10 mouse cellular contexts compared by ENCODE assay signal in the genomic region with DNA sequence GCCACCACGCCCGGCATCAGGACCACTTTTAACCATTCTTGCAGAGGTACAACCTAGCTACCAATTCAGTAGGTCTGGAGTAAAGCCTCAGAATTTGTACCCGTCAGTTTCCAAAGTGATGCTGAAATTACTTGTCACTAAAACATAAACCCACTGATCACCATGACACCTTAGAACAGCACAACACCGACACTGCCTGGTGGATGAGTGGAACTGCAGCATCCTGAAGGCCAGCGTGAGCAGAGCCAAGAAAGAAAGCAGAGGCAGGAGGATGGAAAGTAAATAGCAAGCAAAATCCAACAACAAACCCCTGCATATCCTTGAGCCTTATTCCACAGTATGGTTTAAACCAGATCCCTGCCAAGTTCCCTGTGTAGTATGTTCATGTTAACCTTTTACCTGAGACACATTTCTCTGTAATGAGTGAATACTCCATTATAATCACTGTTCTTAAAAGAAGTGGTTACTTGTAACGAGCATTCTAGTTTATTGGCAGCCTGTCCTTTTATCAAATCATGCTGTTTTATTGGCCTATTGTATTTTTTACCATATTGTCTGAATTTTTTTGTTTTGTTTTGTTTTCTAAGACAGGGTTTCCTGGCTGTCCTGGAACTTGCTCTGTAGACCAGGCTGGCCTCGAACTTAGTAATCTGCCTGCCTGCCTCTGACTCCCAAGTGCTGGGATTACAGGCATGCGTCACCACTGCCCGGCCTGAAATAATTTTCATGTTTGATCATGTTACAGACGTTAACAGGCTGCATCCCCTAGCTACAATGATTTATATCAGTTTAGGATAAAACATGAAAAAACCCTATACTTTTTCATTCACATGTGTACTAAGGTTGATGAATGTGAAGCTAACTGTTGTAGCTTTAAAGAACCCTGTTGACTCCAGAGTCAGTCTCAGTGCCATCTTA. TPM values are rescaled to one million over a fixed set of nuclear protein-coding genes. Genes with fewer than 3 reads are reported as not detected.
DNase-seq lines count a peak whose midpoint lies in the region; ATAC-seq and TF ChIP-seq lines count a peak whose summit lies in the region.
"Had no signal": no experiment of that assay in that cellular context is flagged by ENCODE, and none has a peak within 500 bp of the region (broad histone marks: within the 10 kb centered on the region; RNA-seq: fewer than 3 reads in every experiment).

No protein-coding gene starts in this region.

- no peaks in the 10 kb centered on the region for H3K79me2 ChIP-seq in MEL (ENCODE audit: control insufficient read depth, insufficient read depth, low read length, poor library complexity)

- H3K27ac ChIP-seq in intestine, postnatal 0 days (ENCODE audit: low read depth, low read length), result no peak overlapping the region
- no peak overlapping the region for H3K27ac ChIP-seq in intestine, embryonic 16.5 days (ENCODE audit: low read length)
- no peak overlapping the region for H3K27ac ChIP-seq in MEL (ENCODE audit: control insufficient read depth, low read depth, low read length)
- H3K27ac ChIP-seq in liver, embryonic 13.5 days, result no peak overlapping the region
- H3K27ac ChIP-seq: midbrain, embryonic 12.5 days had no signal

- no peak for ATAC-seq in intestine, postnatal 0 days
- no peak for ATAC-seq in intestine, embryonic 16.5 days
- ATAC-seq in liver, embryonic 13.5 days (ENCODE audit: low read depth), result no peak

- peak; percentile 76 for TF ChIP-seq CTCF in intestine, postnatal 0 days (IDR thresholded peaks at IDR 0.05; ENCODE audit: low read depth)
- TF ChIP-seq CTCF in MEL (IDR thresholded peaks at IDR 0.05 in 2 of 3, conservative IDR thresholded peaks at IDR 0.05 in 1 of 3; ENCODE audit: control insufficient read depth in 1 of 3, insufficient read depth in 1 of 3, low read depth in 2 of 3, low read length in 3 of 3, poor library complexity in 1 of 3, severe bottlenecking in 1 of 3), result peak; percentile 78 to 98 (median 87)

- H3K9ac ChIP-seq in intestine, postnatal 0 days (ENCODE audit: low read depth, low read length), result no peak overlapping the region
- no peak overlapping the region for H3K9ac ChIP-seq in intestine, embryonic 16.5 days (ENCODE audit: low read depth, low read length)
- H3K9ac ChIP-seq in MEL (ENCODE audit: control insufficient read depth, low read depth, low read length, poor library complexity, severe bottlenecking), result no peak overlapping the region
- H3K9ac ChIP-seq in liver, embryonic 13.5 days, result no peak overlapping the region
- H3K9ac ChIP-seq: midbrain, embryonic 12.5 days had no signal

- intact Hi-C loops in heart, postnatal 36 days (cut with DNase I), result no loop called here

- peaks cover 27% of the 10 kb centered on the region for H3K36me3 ChIP-seq in intestine, postnatal 0 days (ENCODE audit: control insufficient read depth, insufficient read depth)
- peaks cover 1% of the 10 kb centered on the region; the same call in 1 of the 2 replicates for H3K36me3 ChIP-seq in intestine, embryonic 16.5 days (ENCODE audit: control insufficient read depth, insufficient read depth, low read length)
- H3K36me3 ChIP-seq in MEL (ENCODE audit: control insufficient read depth in 1 of 2, insufficient read depth in 2 of 2, low read length in 2 of 2), result peaks cover 0 to 6% of the 10 kb centered on the region in 2 experiments; a peak in 2 of 4 replicates
- peaks cover 35% of the 10 kb centered on the region for H3K36me3 ChIP-seq in liver, embryonic 13.5 days

- no peak for TF ChIP-seq EP300 in MEL (IDR thresholded peaks at IDR 0.05; ENCODE audit: low read depth in 1 of 2, low read length in 2 of 2)

- no peaks in the 10 kb centered on the region for H3K27me3 ChIP-seq in intestine, postnatal 0 days (replicated peaks; ENCODE audit: control insufficient read depth, insufficient read depth, low read length)
- no peaks in the 10 kb centered on the region for H3K27me3 ChIP-seq in intestine, embryonic 16.5 days (replicated peaks; ENCODE audit: control insufficient read depth, insufficient read depth, low read length)
- H3K27me3 ChIP-seq in MEL (ENCODE audit: control insufficient read depth in 1 of 2, insufficient read depth in 2 of 2, low read length in 2 of 2), result no peaks in the 10 kb centered on the region
- no peaks in the 10 kb centered on the region for H3K27me3 ChIP-seq in liver, embryonic 13.5 days
- H3K27me3 ChIP-seq: midbrain, embryonic 12.5 days had no signal

- no peak for TF ChIP-seq POLR2A in MEL (IDR thresholded peaks at IDR 0.05; ENCODE audit: control insufficient read depth in 1 of 2, insufficient read depth in 1 of 2, low read depth in 1 of 2, low read length in 2 of 2, poor library complexity in 1 of 2)

- peak; percentile 85 for DNase-seq in MEL (ENCODE audit: low read depth, low spot score)
- DNase-seq in cerebellum, adult 9-10 months, result peak; percentile 27
- peak; percentile 31 to 45 for DNase-seq in heart, postnatal 36 days
- peak; percentile 6 for DNase-seq in liver, embryonic 13.5 days
- peak; percentile 14 for DNase-seq in retina, postnatal 7 days (ENCODE audit: low read depth, low spot score)
- no peak for DNase-seq in urinary bladder, postnatal 25 days (ENCODE audit: low spot score)

- no peak overlapping the region for H3K4me3 ChIP-seq in intestine, postnatal 0 days (ENCODE audit: low read depth, low read length)
- H3K4me3 ChIP-seq in intestine, embryonic 16.5 days (ENCODE audit: low read length), result no peak overlapping the region
- no peak overlapping the region for H3K4me3 ChIP-seq in MEL (ENCODE audit: control insufficient read depth in 1 of 2, insufficient read depth in 1 of 2, low read depth in 2 of 2, low read length in 2 of 2)
- H3K4me3 ChIP-seq in liver, embryonic 13.5 days (replicated peaks), result no peak overlapping the region
- H3K4me3 ChIP-seq: erythroblast, embryonic 14.5 days; midbrain, embryonic 12.5 days had no signal

- H3K9me3 ChIP-seq in intestine, postnatal 0 days (ENCODE audit: control insufficient read depth), result no peaks in the 10 kb centered on the region
- H3K9me3 ChIP-seq in intestine, embryonic 16.5 days (ENCODE audit: control insufficient read depth, low read length), result no peaks in the 10 kb centered on the region
- H3K9me3 ChIP-seq in MEL (replicated peaks; ENCODE audit: insufficient read depth, low read length), result no peaks in the 10 kb centered on the region
- H3K9me3 ChIP-seq in liver, embryonic 13.5 days (replicated peaks), result no peaks in the 10 kb centered on the region
- H3K9me3 ChIP-seq: midbrain, embryonic 12.5 days had no signal

- 71% methylated on average over 10 of the region's 10 CpGs for WGBS in intestine, postnatal 0 days
- 76% methylated on average over 10 of the region's 10 CpGs for WGBS in intestine, embryonic 16.5 days
- 62% methylated on average over 10 of the region's 10 CpGs for WGBS in liver, embryonic 13.5 days (ENCODE audit: insufficient replicate concordance)

- H3K4me1 ChIP-seq in intestine, postnatal 0 days (replicated peaks; ENCODE audit: control insufficient read depth, insufficient read depth, low read length), result no peaks in the 10 kb centered on the region
- no peaks in the 10 kb centered on the region for H3K4me1 ChIP-seq in intestine, embryonic 16.5 days (ENCODE audit: control insufficient read depth, insufficient read depth, low read length)
- H3K4me1 ChIP-seq in MEL (ENCODE audit: control insufficient read depth in 1 of 2, insufficient read depth in 2 of 2, low read length in 2 of 2), result no peaks in the 10 kb centered on the region
- H3K4me1 ChIP-seq in liver, embryonic 13.5 days (replicated peaks), result no peaks in the 10 kb centered on the region
- H3K4me1 ChIP-seq: midbrain, embryonic 12.5 days had no signal

- H3K4me2 ChIP-seq in intestine, postnatal 0 days (replicated peaks; ENCODE audit: low read depth), result no peak overlapping the region
- no peak overlapping the region for H3K4me2 ChIP-seq in intestine, embryonic 16.5 days (ENCODE audit: low read depth, low read length)
- no peak overlapping the region for H3K4me2 ChIP-seq in liver, embryonic 13.5 days
- H3K4me2 ChIP-seq: midbrain, embryonic 12.5 days had no signal

- peak; percentile 89 for TF ChIP-seq RAD21 in MEL (IDR thresholded peaks at IDR 0.05; ENCODE audit: low read depth, low read length)

TF ChIP-seq in MEL, 35 proteins besides CTCF, POLR2A, EP300 and RAD21:
- TF ChIP-seq ZC3H11A (IDR thresholded peaks at IDR 0.05; ENCODE audit: low read depth, low read length) (peak; percentile 66), SMC3 (IDR thresholded peaks at IDR 0.05; ENCODE audit: low read depth, low read length) (peak; percentile 74), E2F4 (IDR thresholded peaks at IDR 0.05; ENCODE audit: borderline replicate concordance, low read depth, low read length) (no peak)

RNA-seq across cellular contexts. Expression of a gene that starts 26.5 kb away (rescaled TPM):
- 0.12 TPM in 1 of 2 replicates, not detected in the other for polyA plus RNA-seq in intestine, postnatal 0 days (2015; fragmentation: Nextera tagmentation; extraction: Ambion mirVana)
- 0.06 TPM in 1 of 2 replicates, not detected in the other for polyA plus RNA-seq in intestine, embryonic 16.5 days (2015; fragmentation: Nextera tagmentation; extraction: Ambion mirVana)
- total RNA-seq in MEL (2012; rRNA removed), result 1.9 and 3.7 TPM in 2 replicates
- 1 to 10 TPM in 1 of 2 experiments, not detected in 1; 2.4 TPM for polyA plus RNA-seq in MEL (2012; ENCODE audit: insufficient read depth in 1 of 2, insufficient read length in 2 of 2, low read depth in 1 of 2, low replicate concordance in 2 of 2, missing spikeins in 1 of 2)
- total RNA-seq in heart, postnatal 36 days (2021), result not detected
- 0.21 and 0.23 TPM in 2 replicates for polyA plus RNA-seq in liver, embryonic 13.5 days (2015; fragmentation: Nextera tagmentation; extraction: Ambion mirVana)
- polyA plus RNA-seq: erythroblast, embryonic 14.5 days had no signal

RNA-seq across cellular contexts. Expression of a gene that starts 36.0 kb away (rescaled TPM):
- polyA plus RNA-seq in intestine, postnatal 0 days (2015; fragmentation: Nextera tagmentation; extraction: Ambion mirVana), result 14.1 TPM in 2 replicates
- 15.7 and 18.1 TPM in 2 replicates for polyA plus RNA-seq in intestine, embryonic 16.5 days (2015; fragmentation: Nextera tagmentation; extraction: Ambion mirVana)
- total RNA-seq in MEL (2012; rRNA removed), result 82.0 and 94.1 TPM in 2 replicates
- 100 to 1,000 TPM; 170 to 262 TPM for polyA plus RNA-seq in MEL (2012; ENCODE audit: insufficient read depth in 1 of 2, insufficient read length in 2 of 2, low read depth in 1 of 2, low replicate concordance in 2 of 2, missing spikeins in 1 of 2)
- total RNA-seq in heart, postnatal 36 days (2021), result 10 to 100 TPM; 49.5 to 50.9 TPM
- 15.3 and 18.6 TPM in 2 replicates for polyA plus RNA-seq in liver, embryonic 13.5 days (2015; fragmentation: Nextera tagmentation; extraction: Ambion mirVana)
